Mouse (Mus musculus): ENCODE results near the gene Gm11639. TPM values are rescaled to one million over a fixed set of nuclear protein-coding genes. Genes with fewer than 3 reads are reported as not detected.
A peak's percentile ranks its signal among the peaks of the same experiment; 100 is the strongest.

Gene Gm11639
- polyA plus RNA-seq, 1 experiment from 2014 or later, result 0.06 TPM

GRCm38 (mm10) chr11:104667399-104667798, 18.1 kb upstream of the Gm11639 start:
- no peak for ATAC-seq
- no peak overlapping the region for H3K27ac ChIP-seq (ENCODE audit: low read depth)
- no peaks in the 10 kb centered on the region for H3K9me3 ChIP-seq (ENCODE audit: low read length)
- no peak overlapping the region for H3K4me2 ChIP-seq (ENCODE audit: low read depth, low read length)
- H3K9ac ChIP-seq (replicated peaks), result no peak overlapping the region
- peaks cover 4% of the 10 kb centered on the region; the same call in 1 of the 2 replicates for H3K4me1 ChIP-seq (ENCODE audit: insufficient read depth)
- no peaks in the 10 kb centered on the region for H3K36me3 ChIP-seq (replicated peaks; ENCODE audit: insufficient read depth, low read length)
- H3K27me3 ChIP-seq (ENCODE audit: insufficient read depth, low read length), result no peaks in the 10 kb centered on the region
- no peak for TF ChIP-seq CTCF (IDR thresholded peaks at IDR 0.05; ENCODE audit: low read depth)
- TF ChIP-seq EP300 (IDR thresholded peaks at IDR 0.05; ENCODE audit: low read depth), result no peak
- no peak for DNase-seq
- no peak overlapping the region for H3K4me3 ChIP-seq (ENCODE audit: low read depth, low read length)
- WGBS (ENCODE audit: insufficient replicate concordance), result 18% methylated on average over 5 of the region's 5 CpGs

- Histone ChIP-seq H3K27me3 (ENCODE audit: insufficient read depth, low read length) (no peaks in the 10 kb centered on the region), H3K9me3 (ENCODE audit: low read length) (no peaks in the 10 kb centered on the region), H3K4me3 (ENCODE audit: low read depth, low read length) (no peak overlapping the region), H3K27ac (ENCODE audit: low read depth) (no peak overlapping the region), H3K4me2 (ENCODE audit: low read depth, low read length) (no peak overlapping the region), H3K36me3 (replicated peaks; ENCODE audit: insufficient read depth, low read length) (no peaks in the 10 kb centered on the region), H3K9ac (replicated peaks) (no peak overlapping the region), H3K4me1 (ENCODE audit: insufficient read depth) (no peaks in the 10 kb centered on the region)
- ATAC-seq (no peak), DNase-seq (no peak)
- TF ChIP-seq CTCF (IDR thresholded peaks at IDR 0.05; ENCODE audit: low read depth) (no peak), EP300 (IDR thresholded peaks at IDR 0.05; ENCODE audit: low read depth) (no peak)
- 73% methylated on average over 4 of the region's 4 CpGs for WGBS (ENCODE audit: insufficient replicate concordance)
Observed at GRCm38 (mm10) chr11:104673412-104673811, 12.1 kb upstream of the Gm11639 start.

- H3K9me3 ChIP-seq (ENCODE audit: low read length), result no peaks in the 10 kb centered on the region
- TF ChIP-seq CTCF (IDR thresholded peaks at IDR 0.05; ENCODE audit: low read depth), result no peak
- TF ChIP-seq EP300 (IDR thresholded peaks at IDR 0.05; ENCODE audit: low read depth), result no peak
- H3K27ac ChIP-seq (ENCODE audit: low read depth), result no peak overlapping the region
- ATAC-seq (no peak), DNase-seq (no peak)
- H3K36me3 ChIP-seq (replicated peaks; ENCODE audit: insufficient read depth, low read length), result no peaks in the 10 kb centered on the region
- H3K4me3 ChIP-seq (ENCODE audit: low read depth, low read length), result no peak overlapping the region
- no peaks in the 10 kb centered on the region for H3K4me1 ChIP-seq (ENCODE audit: insufficient read depth)
- no peak overlapping the region for H3K4me2 ChIP-seq (ENCODE audit: low read depth, low read length)
- WGBS (ENCODE audit: insufficient replicate concordance), result 81% methylated on average over 11 of the region's 11 CpGs
- H3K27me3 ChIP-seq (ENCODE audit: insufficient read depth, low read length), result no peaks in the 10 kb centered on the region
- H3K9ac ChIP-seq (replicated peaks), result no peak overlapping the region
Observed at GRCm38 (mm10) chr11:104674768-104675167, 10.7 kb upstream of the Gm11639 start.

- ATAC-seq (no peak), DNase-seq (no peak)
- H3K27ac ChIP-seq (ENCODE audit: low read depth), result no peak overlapping the region
- TF ChIP-seq CTCF (IDR thresholded peaks at IDR 0.05; ENCODE audit: low read depth) (no peak), EP300 (IDR thresholded peaks at IDR 0.05; ENCODE audit: low read depth) (no peak)
- no peak overlapping the region for H3K4me2 ChIP-seq (ENCODE audit: low read depth, low read length)
- WGBS (ENCODE audit: insufficient replicate concordance), result 74% methylated on average over 6 of the region's 6 CpGs
- H3K27me3 ChIP-seq (ENCODE audit: insufficient read depth, low read length), result no peaks in the 10 kb centered on the region
- no peak overlapping the region for H3K9ac ChIP-seq (replicated peaks)
- H3K4me1 ChIP-seq (ENCODE audit: insufficient read depth), result no peaks in the 10 kb centered on the region
- no peak overlapping the region for H3K4me3 ChIP-seq (ENCODE audit: low read depth, low read length)
- no peaks in the 10 kb centered on the region for H3K9me3 ChIP-seq (ENCODE audit: low read length)
- no peaks in the 10 kb centered on the region for H3K36me3 ChIP-seq (replicated peaks; ENCODE audit: insufficient read depth, low read length)
Observed at GRCm38 (mm10) chr11:104693235-104693634, 7.7 kb downstream of the Gm11639 start.

GRCm38 (mm10) chr11:104704097-104704496, 18.6 kb downstream of the Gm11639 start:
- H3K27ac ChIP-seq (ENCODE audit: low read depth), result no peak overlapping the region
- H3K27me3 ChIP-seq (ENCODE audit: insufficient read depth, low read length), result no peaks in the 10 kb centered on the region
- H3K4me2 ChIP-seq (ENCODE audit: low read depth, low read length), result no peak overlapping the region
- no peak overlapping the region for H3K9ac ChIP-seq (replicated peaks)
- 74% methylated on average over 15 of the region's 15 CpGs for WGBS (ENCODE audit: insufficient replicate concordance)
- ATAC-seq (no peak), DNase-seq (no peak)
- TF ChIP-seq CTCF (IDR thresholded peaks at IDR 0.05; ENCODE audit: low read depth) (no peak), EP300 (IDR thresholded peaks at IDR 0.05; ENCODE audit: low read depth) (no peak)
- no peak overlapping the region for H3K4me3 ChIP-seq (ENCODE audit: low read depth, low read length)
- H3K36me3 ChIP-seq (replicated peaks; ENCODE audit: insufficient read depth, low read length), result no peaks in the 10 kb centered on the region
- no peaks in the 10 kb centered on the region for H3K9me3 ChIP-seq (ENCODE audit: low read length)
- H3K4me1 ChIP-seq (ENCODE audit: insufficient read depth), result no peaks in the 10 kb centered on the region

- TF ChIP-seq EP300 (IDR thresholded peaks at IDR 0.05; ENCODE audit: low read depth) (no peak), CTCF (IDR thresholded peaks at IDR 0.05; ENCODE audit: low read depth) (peak; percentile 36)
- 52% methylated on average over 2 of the region's 2 CpGs for WGBS (ENCODE audit: insufficient replicate concordance)
- H3K9me3 ChIP-seq (ENCODE audit: low read length), result no peaks in the 10 kb centered on the region
- H3K4me1 ChIP-seq (ENCODE audit: insufficient read depth), result no peaks in the 10 kb centered on the region
- no peak overlapping the region for H3K9ac ChIP-seq (replicated peaks)
- no peak overlapping the region for H3K27ac ChIP-seq (ENCODE audit: low read depth)
- no peak overlapping the region for H3K4me3 ChIP-seq (ENCODE audit: low read depth, low read length)
- no peak overlapping the region for H3K4me2 ChIP-seq (ENCODE audit: low read depth, low read length)
- ATAC-seq (no peak), DNase-seq (no peak)
- no peaks in the 10 kb centered on the region for H3K36me3 ChIP-seq (replicated peaks; ENCODE audit: insufficient read depth, low read length)
- no peaks in the 10 kb centered on the region for H3K27me3 ChIP-seq (ENCODE audit: insufficient read depth, low read length)
Observed at GRCm38 (mm10) chr11:104707084-104707483, 21.6 kb downstream of the Gm11639 start.

Measured in liver, postnatal 0 days (tissue).